Mouse (Mus musculus): ENCODE measurements around the gene Gm45713. TPM values are rescaled to one million over a fixed set of nuclear protein-coding genes. Genes with fewer than 3 reads are reported as not detected.
A peak's percentile ranks its signal among the peaks of the same experiment; 100 is the strongest.
"Not testable (repeated sequence)": the region's sequence is repeated elsewhere in the genome, so short reads cannot be mapped to it uniquely, and the experiment has no call there.

Gene Gm45713
- total RNA-seq, 1 experiment = 0.36 TPM

- peaks cover 2% of the 10 kb centered on the region; the same call in 1 of the 2 replicates for H3K36me3 ChIP-seq (ENCODE audit: control insufficient read depth, insufficient read depth, low read length, poor library complexity, severe bottlenecking)
- no peaks in the 10 kb centered on the region for H3K9me3 ChIP-seq (ENCODE audit: control insufficient read depth, insufficient read depth, low read depth, low read length)
- in situ Hi-C loops (cut with MboI; ENCODE audit: low sequenced_read_pairs in 2 of 2, unreplicated experiment in 2 of 2) = no loop called here
- H3K27ac ChIP-seq (ENCODE audit: insufficient read depth, low read depth, low read length, poor library complexity, severe bottlenecking) = no peak overlapping the region
- DNase-seq (ENCODE audit: low read depth, low spot score) = no peak
- no peak overlapping the region for H3K4me3 ChIP-seq (ENCODE audit: insufficient read depth in 1 of 2, low read depth in 1 of 2, low read length in 2 of 2, poor library complexity in 1 of 2, severe bottlenecking in 1 of 2)
- H3K4me1 ChIP-seq (ENCODE audit: control insufficient read depth in 2 of 2, insufficient read depth in 2 of 2, low read length in 2 of 2, poor library complexity in 1 of 2) = peaks cover 1 to 22% of the 10 kb centered on the region in 2 experiments; a peak in 2 of 4 replicates
- no peak overlapping the region for H3K9ac ChIP-seq (ENCODE audit: insufficient read depth, low read depth, low read length, poor library complexity, severe bottlenecking)
- TF ChIP-seq MAFK (IDR thresholded peaks at IDR 0.05; ENCODE audit: insufficient read depth, low read depth, low read length) = no peak
These were observed 22.6 kb downstream of the Gm45713 start for GRCm38 (mm10) chr7:45113476-45113875.

- H3K4me3 ChIP-seq (ENCODE audit: insufficient read depth in 1 of 2, low read depth in 1 of 2, low read length in 2 of 2, poor library complexity in 1 of 2, severe bottlenecking in 1 of 2) = no peak overlapping the region
- peak overlapping the region; percentile 64 for H3K27ac ChIP-seq (ENCODE audit: insufficient read depth, low read depth, low read length, poor library complexity, severe bottlenecking)
- TF ChIP-seq ZNF384 (IDR thresholded peaks at IDR 0.05; ENCODE audit: low read depth, low read length) (no peak), MAFK (IDR thresholded peaks at IDR 0.05; ENCODE audit: insufficient read depth, low read depth, low read length) (no peak), HCFC1 (IDR thresholded peaks at IDR 0.05; ENCODE audit: borderline replicate concordance, insufficient read depth, low read length) (no peak), CHD2 (IDR thresholded peaks at IDR 0.05; ENCODE audit: low read depth, low read length) (no peak), ZC3H11A (IDR thresholded peaks at IDR 0.05; ENCODE audit: borderline replicate concordance, low read depth, low read length) (no peak)
- H3K9me3 ChIP-seq (ENCODE audit: control insufficient read depth, insufficient read depth, low read depth, low read length) = no peaks in the 10 kb centered on the region
- DNase-seq (ENCODE audit: low read depth, low spot score) = no peak
- no peak overlapping the region for H3K9ac ChIP-seq (ENCODE audit: insufficient read depth, low read depth, low read length, poor library complexity, severe bottlenecking)
- in situ Hi-C loops (cut with MboI; ENCODE audit: low sequenced_read_pairs in 2 of 2, unreplicated experiment in 2 of 2) = no loop called here
- peaks cover under 1% of the 10 kb centered on the region; the same call in 1 of the 2 replicates for H3K36me3 ChIP-seq (ENCODE audit: control insufficient read depth, insufficient read depth, low read length, poor library complexity, severe bottlenecking)
- peaks cover 1 to 20% of the 10 kb centered on the region in 2 experiments; a peak in 2 of 4 replicates for H3K4me1 ChIP-seq (ENCODE audit: control insufficient read depth in 2 of 2, insufficient read depth in 2 of 2, low read length in 2 of 2, poor library complexity in 1 of 2)
These were observed 23.5 kb downstream of the Gm45713 start for GRCm38 (mm10) chr7:45112529-45112928.

GRCm38 (mm10) chr7:45111940-45112339 lies 24.1 kb downstream of the Gm45713 start:
- Histone ChIP-seq H3K27ac (ENCODE audit: insufficient read depth, low read depth, low read length, poor library complexity, severe bottlenecking) (peak overlapping the region; percentile 64; the same call in 1 of the 2 replicates), H3K9ac (ENCODE audit: insufficient read depth, low read depth, low read length, poor library complexity, severe bottlenecking) (no peak overlapping the region), H3K9me3 (ENCODE audit: control insufficient read depth, insufficient read depth, low read depth, low read length) (no peaks in the 10 kb centered on the region), H3K4me3 (ENCODE audit: insufficient read depth in 1 of 2, low read depth in 1 of 2, low read length in 2 of 2, poor library complexity in 1 of 2, severe bottlenecking in 1 of 2) (no peak overlapping the region), H3K36me3 (ENCODE audit: control insufficient read depth, insufficient read depth, low read length, poor library complexity, severe bottlenecking) (no peaks in the 10 kb centered on the region), H3K4me1 (ENCODE audit: control insufficient read depth in 2 of 2, insufficient read depth in 2 of 2, low read length in 2 of 2, poor library complexity in 1 of 2) (peaks cover 1 to 22% of the 10 kb centered on the region in 2 experiments; a peak in 2 of 4 replicates)
- DNase-seq (ENCODE audit: low read depth, low spot score) = peak; percentile 61
- in situ Hi-C loops (cut with MboI; ENCODE audit: low sequenced_read_pairs in 2 of 2, unreplicated experiment in 2 of 2) = no loop called here
- no peak for TF ChIP-seq ZNF384 (IDR thresholded peaks at IDR 0.05; ENCODE audit: low read depth, low read length)
- no peak for TF ChIP-seq HCFC1 (IDR thresholded peaks at IDR 0.05; ENCODE audit: borderline replicate concordance, insufficient read depth, low read length)
- no peak for TF ChIP-seq ZC3H11A (IDR thresholded peaks at IDR 0.05; ENCODE audit: borderline replicate concordance, low read depth, low read length)
- TF ChIP-seq MAFK (IDR thresholded peaks at IDR 0.05; ENCODE audit: insufficient read depth, low read depth, low read length) = no peak
- no peak for TF ChIP-seq CHD2 (IDR thresholded peaks at IDR 0.05; ENCODE audit: low read depth, low read length)

GRCm38 (mm10) chr7:45110089-45110488 lies 25.9 kb downstream of the Gm45713 start:
- H3K4me3 ChIP-seq (ENCODE audit: insufficient read depth in 1 of 2, low read depth in 1 of 2, low read length in 2 of 2, poor library complexity in 1 of 2, severe bottlenecking in 1 of 2); DNase-seq (ENCODE audit: low read depth, low spot score); H3K9me3 ChIP-seq (ENCODE audit: control insufficient read depth, insufficient read depth, low read depth, low read length); in situ Hi-C loops (cut with MboI; ENCODE audit: low sequenced_read_pairs in 2 of 2, unreplicated experiment in 2 of 2); H3K9ac ChIP-seq (ENCODE audit: insufficient read depth, low read depth, low read length, poor library complexity, severe bottlenecking); H3K36me3 ChIP-seq (ENCODE audit: control insufficient read depth, insufficient read depth, low read length, poor library complexity, severe bottlenecking); H3K27ac ChIP-seq (ENCODE audit: insufficient read depth, low read depth, low read length, poor library complexity, severe bottlenecking): not testable (repeated sequence)
- peaks cover 4 to 28% of the 10 kb centered on the region in 2 experiments; a peak in 3 of 4 replicates for H3K4me1 ChIP-seq (ENCODE audit: control insufficient read depth in 2 of 2, insufficient read depth in 2 of 2, low read length in 2 of 2, poor library complexity in 1 of 2)
- TF ChIP-seq MAFK (IDR thresholded peaks at IDR 0.05; ENCODE audit: insufficient read depth, low read depth, low read length) (peak; percentile 84), ZNF384 (IDR thresholded peaks at IDR 0.05; ENCODE audit: low read depth, low read length) (0 out of 2 replicates have a peak, but pooled peaks have one; percentile 11)

- Histone ChIP-seq H3K9ac (ENCODE audit: insufficient read depth, low read depth, low read length, poor library complexity, severe bottlenecking) (peak overlapping the region; percentile 50; the same call in 1 of the 2 replicates), H3K36me3 (ENCODE audit: control insufficient read depth, insufficient read depth, low read length, poor library complexity, severe bottlenecking) (no peaks in the 10 kb centered on the region), H3K9me3 (ENCODE audit: control insufficient read depth, insufficient read depth, low read depth, low read length) (no peaks in the 10 kb centered on the region), H3K4me1 (ENCODE audit: control insufficient read depth in 2 of 2, insufficient read depth in 2 of 2, low read length in 2 of 2, poor library complexity in 1 of 2) (peaks cover 4 to 28% of the 10 kb centered on the region in 2 experiments; a peak in 3 of 4 replicates), H3K27ac (ENCODE audit: insufficient read depth, low read depth, low read length, poor library complexity, severe bottlenecking) (peak overlapping the region; percentile 18; the same call in 1 of the 2 replicates), H3K4me3 (ENCODE audit: insufficient read depth in 1 of 2, low read depth in 1 of 2, low read length in 2 of 2, poor library complexity in 1 of 2, severe bottlenecking in 1 of 2) (no peak overlapping the region)
- DNase-seq (ENCODE audit: low read depth, low spot score) = no peak
- no peak for TF ChIP-seq ZC3H11A (IDR thresholded peaks at IDR 0.05; ENCODE audit: borderline replicate concordance, low read depth, low read length)
- TF ChIP-seq ZNF384 (IDR thresholded peaks at IDR 0.05; ENCODE audit: low read depth, low read length) = no peak
- TF ChIP-seq CHD2 (IDR thresholded peaks at IDR 0.05; ENCODE audit: low read depth, low read length) = no peak
- no peak for TF ChIP-seq MAFK (IDR thresholded peaks at IDR 0.05; ENCODE audit: insufficient read depth, low read depth, low read length)
- no peak for TF ChIP-seq HCFC1 (IDR thresholded peaks at IDR 0.05; ENCODE audit: borderline replicate concordance, insufficient read depth, low read length)
- in situ Hi-C loops (cut with MboI; ENCODE audit: low sequenced_read_pairs in 2 of 2, unreplicated experiment in 2 of 2) = no loop called here
These were observed 28.9 kb downstream of the Gm45713 start for GRCm38 (mm10) chr7:45107052-45107645.

All from ES-E14 (cell line).